Comparison of ENCODE assay signal across 23 mouse cellular contexts in genomic region chr1:189611775-189612174, GRCm38 (mm10).
DNase-seq lines count a peak whose midpoint lies in the region; ATAC-seq and TF ChIP-seq lines count a peak whose summit lies in the region.
"Had no signal": no experiment of that assay in that cellular context is flagged by ENCODE, and none has a peak within 500 bp of the region (broad histone marks: within the 10 kb centered on the region; RNA-seq: fewer than 3 reads in every experiment).

No protein-coding gene starts in this region.

- ATAC-seq in intestine, embryonic 14.5 days (replicated peaks; ENCODE audit: low FRiP score, low TSS enrichment, low read depth) = no peak
- no peak for ATAC-seq in intestine, postnatal 0 days
- ATAC-seq: forebrain, embryonic 14.5 days; hindbrain, postnatal 0 days had no signal

- TF ChIP-seq CTCF in intestine, postnatal 0 days (IDR thresholded peaks at IDR 0.05; ENCODE audit: low read depth) = no peak

- no peak overlapping the region for H3K9ac ChIP-seq in intestine, embryonic 14.5 days (ENCODE audit: low read length)
- no peak overlapping the region for H3K9ac ChIP-seq in intestine, postnatal 0 days (ENCODE audit: low read depth, low read length)
- H3K9ac ChIP-seq: limb, embryonic 15.5 days; liver, embryonic 14.5 days; midbrain, embryonic 12.5 days; neural tube, embryonic 15.5 days; stomach, embryonic 15.5 days had no signal

- H3K27ac ChIP-seq in intestine, embryonic 14.5 days (ENCODE audit: low read depth) = 0 out of 2 replicates have a peak overlapping the region, but pooled peaks have one; percentile 2
- H3K27ac ChIP-seq in intestine, postnatal 0 days (ENCODE audit: low read depth, low read length) = no peak overlapping the region
- H3K27ac ChIP-seq: heart, embryonic 10.5 days; hindbrain, postnatal 0 days; limb, embryonic 15.5 days; liver, embryonic 14.5 days; midbrain, embryonic 12.5 days; neural tube, embryonic 15.5 days; stomach, embryonic 15.5 days had no signal

- peaks cover 6% of the 10 kb centered on the region; the same call in 1 of the 2 replicates for H3K4me1 ChIP-seq in intestine, embryonic 14.5 days (replicated peaks; ENCODE audit: control insufficient read depth, insufficient read depth, low read length)
- no peaks in the 10 kb centered on the region for H3K4me1 ChIP-seq in intestine, postnatal 0 days (replicated peaks; ENCODE audit: control insufficient read depth, insufficient read depth, low read length)
- H3K4me1 ChIP-seq: heart, embryonic 10.5 days; limb, embryonic 15.5 days; midbrain, embryonic 12.5 days; neural tube, embryonic 15.5 days; stomach, embryonic 15.5 days had no signal

- no peaks in the 10 kb centered on the region for H3K9me3 ChIP-seq in intestine, embryonic 14.5 days (ENCODE audit: control insufficient read depth, low read length)
- H3K9me3 ChIP-seq in intestine, postnatal 0 days (ENCODE audit: control insufficient read depth) = no peaks in the 10 kb centered on the region
- H3K9me3 ChIP-seq: heart, embryonic 10.5 days; limb, embryonic 15.5 days; midbrain, embryonic 12.5 days; neural tube, embryonic 15.5 days; stomach, embryonic 15.5 days had no signal

- DNase-seq in intestine, embryonic 14.5 days (ENCODE audit: low spot score) = no peak
- peak; percentile 62 for DNase-seq in kidney, postnatal 10 days
- no peak for DNase-seq in kidney, adult 8-10 months
- peak; percentile 55 for DNase-seq in kidney, postnatal 14 days
- DNase-seq in lung, postnatal 36 days = peak; percentile 30
- DNase-seq in spleen, postnatal 36 days (ENCODE audit: low spot score in 2 of 2) = no peak
- DNase-seq in layer of hippocampus, postnatal 25 days (ENCODE audit: extremely low spot score in 1 of 2, low spot score in 1 of 2) = no peak
- DNase-seq: adrenal gland, postnatal 36 days; cerebellum, postnatal 10 days; layer of hippocampus, adult 9-11 months; left cerebral cortex, postnatal 4 days; right cerebral cortex, adult 18-20 months; right cerebral cortex, postnatal 4 days; thymus, postnatal 4 days had no signal

- H3K36me3 ChIP-seq in intestine, embryonic 14.5 days (ENCODE audit: control insufficient read depth, insufficient read depth, low read length) = no peaks in the 10 kb centered on the region
- no peaks in the 10 kb centered on the region for H3K36me3 ChIP-seq in intestine, postnatal 0 days (ENCODE audit: control insufficient read depth, insufficient read depth)
- H3K36me3 ChIP-seq: heart, embryonic 10.5 days; limb, embryonic 15.5 days; midbrain, embryonic 12.5 days; neural tube, embryonic 15.5 days; stomach, embryonic 15.5 days had no signal

- H3K4me3 ChIP-seq in intestine, embryonic 14.5 days (ENCODE audit: low read depth, low read length) = no peak overlapping the region
- no peak overlapping the region for H3K4me3 ChIP-seq in intestine, postnatal 0 days (ENCODE audit: low read depth, low read length)
- H3K4me3 ChIP-seq: heart, embryonic 10.5 days; limb, embryonic 15.5 days; midbrain, embryonic 12.5 days; neural tube, embryonic 15.5 days; stomach, embryonic 15.5 days had no signal

- WGBS in intestine, embryonic 14.5 days = 79% methylated on average over 4 of the region's 4 CpGs
- WGBS in intestine, postnatal 0 days = 73% methylated on average over 4 of the region's 4 CpGs

- H3K27me3 ChIP-seq in intestine, embryonic 14.5 days (replicated peaks; ENCODE audit: control insufficient read depth, insufficient read depth, low read length) = no peaks in the 10 kb centered on the region; the same call in 1 of the 2 replicates
- H3K27me3 ChIP-seq in intestine, postnatal 0 days (replicated peaks; ENCODE audit: control insufficient read depth, insufficient read depth, low read length) = no peaks in the 10 kb centered on the region
- H3K27me3 ChIP-seq: limb, embryonic 15.5 days; midbrain, embryonic 12.5 days; neural tube, embryonic 15.5 days; stomach, embryonic 15.5 days had no signal

- no peak overlapping the region for H3K4me2 ChIP-seq in intestine, embryonic 14.5 days (ENCODE audit: low read length)
- H3K4me2 ChIP-seq in intestine, postnatal 0 days (replicated peaks; ENCODE audit: low read depth) = no peak overlapping the region
- H3K4me2 ChIP-seq: limb, embryonic 15.5 days; midbrain, embryonic 12.5 days; neural tube, embryonic 15.5 days; stomach, embryonic 15.5 days had no signal

Comparison
In these comparisons a context has a peak if more than half of its experiments do, and no peak if none do; other contexts are left out.
1. DNase-seq: peak in kidney, postnatal 10 days (single experiment), kidney, postnatal 14 days (single experiment) and lung, postnatal 36 days (single experiment); none in intestine, embryonic 14.5 days (single experiment), kidney, adult 8-10 months (0 of 2), spleen, postnatal 36 days (0 of 2) and layer of hippocampus, postnatal 25 days (0 of 2).